Mouse (Mus musculus) brain, embryonic 14.5 days (tissue): ENCODE data around the gene Bap1. TPM values are rescaled to one million over a fixed set of nuclear protein-coding genes. Genes with fewer than 3 reads are reported as not detected.

Source experiments
- DNase-seq: peaks from one replicate; pipeline ENCODE4 v3.0.0-alpha.2; 2011; ENCODE audit warnings: low read depth
- CTCF ChIP-seq: fragments of 200-500 bp; IDR thresholded peaks from 2 replicates; pipeline ENCODE4 v1.5.1; 2012; ENCODE audit warnings: inconsistent platforms, mild to moderate bottlenecking, moderate library complexity, borderline replicate concordance; ENCODE audit not compliant: insufficient read depth, insufficient read length; ENCODE audit errors: extremely low read depth
- POLR2A ChIP-seq: fragments of 200-500 bp; IDR thresholded peaks from 2 replicates; pipeline ENCODE4 v1.6.1; 2012; ENCODE audit warnings: mild to moderate bottlenecking, inconsistent platforms, borderline replicate concordance; ENCODE audit not compliant: poor library complexity, insufficient read depth, insufficient read length, severe bottlenecking; ENCODE audit errors: extremely low read depth
- polyA plus RNA-seq: library from polyadenylated mRNA; depleted of rRNA; stranded (reverse); fragments of >200 nt; gene quantifications from 2 replicates; pipeline ENCODE4 v1.2.3, GENCODE M21; 2012; rRNA removed

Bap1 gene
- 136 and 158 TPM in 2 replicates for polyA plus RNA-seq

GRCm38 (mm10) chr14:31251084-31251604, at the start of gene Bap1, which contains the start of gene Phf7:
Bap1 (plus strand) TSS chr14:31251450.
Phf7 (minus strand) TSS chr14:31251317.
- DNase-seq, result peak; percentile 98

DNA sequence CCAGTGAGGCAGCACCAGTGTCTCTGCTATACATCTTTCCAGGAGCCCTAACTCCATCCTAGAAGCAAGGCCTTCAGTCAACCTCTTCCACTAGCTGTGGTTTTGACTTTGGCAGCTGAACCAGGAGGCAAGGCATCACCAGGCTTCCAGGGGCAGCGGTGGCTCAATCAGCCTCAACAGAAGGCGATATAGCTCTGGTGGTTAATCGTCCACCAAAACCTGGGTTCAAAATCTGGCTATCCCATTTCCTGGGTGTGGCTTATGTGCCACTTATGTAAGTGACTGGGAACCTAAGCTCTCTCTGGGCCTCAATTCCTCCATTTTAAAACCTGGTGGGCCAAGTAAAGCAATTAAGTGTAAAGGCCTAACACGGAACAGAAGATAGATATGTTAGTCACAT, 46.4 kb upstream of the Bap1 start:
- TF ChIP-seq CTCF, result no peak
- no peak for DNase-seq

More at GRCm38 (mm10) chr14:31251084-31251604, at the start of gene Bap1, which contains the start of gene Phf7:
- TF ChIP-seq CTCF (no peak), POLR2A (peak; percentile 82)

- no peak for DNase-seq
- TF ChIP-seq CTCF, result no peak
- TF ChIP-seq POLR2A, result no peak
Measured at GRCm38 (mm10) chr14:31205244-31205561, 46.0 kb upstream of the Bap1 start.

DNA sequence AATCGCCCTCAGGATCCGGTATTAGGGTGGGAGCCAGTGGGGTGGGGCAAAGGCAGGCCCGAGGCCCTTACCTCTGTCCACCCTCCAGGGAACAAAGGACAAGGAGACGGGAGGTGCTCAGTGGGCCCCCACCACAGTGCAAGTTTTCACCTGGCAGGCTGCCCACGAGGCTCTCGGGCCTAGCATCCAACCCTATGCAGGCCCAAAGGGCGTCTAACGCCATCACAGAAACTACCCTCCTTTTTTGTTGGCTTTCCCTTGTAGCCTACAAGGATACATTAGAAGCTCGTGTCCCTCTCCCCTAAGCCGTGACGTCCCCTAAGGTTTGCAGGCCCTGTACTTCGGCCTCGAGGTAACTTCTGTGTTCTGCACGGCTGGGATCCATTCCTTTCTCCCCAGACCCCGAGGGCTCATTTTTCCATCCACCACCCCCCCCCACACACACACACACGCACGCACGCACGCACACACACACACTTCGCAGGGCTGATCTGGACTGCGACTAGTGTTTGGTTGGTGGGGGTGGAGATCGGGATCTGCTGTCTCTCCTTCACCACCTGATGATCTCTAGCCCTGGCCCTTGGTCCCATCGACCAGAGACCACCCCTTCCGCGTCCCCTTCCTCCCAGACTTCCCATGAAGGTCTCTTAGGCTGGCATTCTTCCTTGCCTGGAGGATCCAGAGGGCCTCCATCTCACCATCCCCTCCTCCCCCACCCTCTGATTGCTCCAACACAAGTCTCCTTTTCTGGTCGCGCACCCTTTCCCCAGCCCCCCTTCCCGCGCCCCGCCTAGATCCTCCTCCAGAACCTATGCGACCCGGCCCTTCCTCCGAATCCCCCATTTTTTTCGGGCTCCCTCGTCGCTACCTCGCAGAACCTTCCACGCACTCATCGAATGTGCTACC, 45.4 kb upstream of the Bap1 start:
- peak; percentile 75 for DNase-seq
- TF ChIP-seq CTCF (no peak), POLR2A (no peak)

DNA sequence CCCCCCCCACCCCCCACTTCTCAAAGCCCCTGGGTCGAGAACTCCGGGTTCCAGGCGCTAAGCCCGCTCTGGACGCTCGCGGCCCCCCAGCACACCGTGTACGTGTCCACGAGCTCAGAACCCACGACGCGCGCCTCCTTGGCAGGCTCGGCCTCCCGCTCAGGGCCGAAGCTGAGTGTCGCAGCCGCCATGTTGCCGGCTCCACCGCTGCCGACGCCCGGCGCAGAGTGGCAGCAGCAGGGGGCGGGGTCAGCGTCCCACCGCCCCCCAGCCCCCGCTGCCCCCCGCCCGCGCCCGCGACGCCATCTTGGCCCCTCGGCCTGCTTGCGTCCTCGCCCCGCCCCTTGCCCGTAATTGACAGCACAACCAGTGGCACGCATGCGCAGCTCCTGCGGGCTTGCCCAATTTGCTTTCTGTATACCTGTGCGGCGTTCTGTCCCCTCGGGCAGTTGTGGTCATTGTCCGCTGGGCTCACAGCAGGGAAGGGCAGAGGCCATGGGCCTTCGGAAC, 44.7 kb upstream of the Bap1 start:
- TF ChIP-seq CTCF (no peak), POLR2A (peak; percentile 96)
- peak; percentile 97 for DNase-seq

- no peak for TF ChIP-seq POLR2A
- TF ChIP-seq CTCF, result no peak
- no peak for DNase-seq
Measured at GRCm38 (mm10) chr14:31207070-31207830, 44.0 kb upstream of the Bap1 start.

GRCm38 (mm10) chr14:31208084-31208483, 43.2 kb upstream of the Bap1 start, which contains the start of gene Tnnc1:
Tnnc1 (plus strand) TSS chr14:31208312.
- TF ChIP-seq CTCF (no peak), POLR2A (no peak)

DNA sequence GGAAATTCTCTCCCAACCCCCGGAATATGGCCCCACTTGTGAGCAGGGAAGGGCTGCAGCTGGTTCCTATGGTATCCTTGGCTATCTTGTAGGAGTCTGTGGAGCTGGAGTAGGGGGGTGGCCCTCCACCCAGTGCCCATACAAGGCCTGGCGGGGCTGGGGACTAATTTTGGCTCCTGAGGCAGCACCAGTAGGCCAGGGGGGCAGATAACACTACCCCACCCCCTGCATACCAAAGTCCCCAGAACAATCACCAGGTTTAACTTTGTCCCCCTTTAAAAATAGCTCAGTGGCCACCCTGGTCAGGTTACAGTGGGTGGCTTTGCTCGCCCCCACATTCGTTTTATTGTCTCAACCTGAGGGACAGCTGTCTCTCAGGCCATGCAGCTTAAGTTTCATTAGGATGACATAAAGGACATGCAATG, 42.1 kb upstream of the Bap1 start:
- TF ChIP-seq POLR2A, result no peak
- DNase-seq, result no peak

More at GRCm38 (mm10) chr14:31208084-31208483, 43.2 kb upstream of the Bap1 start, which contains the start of gene Tnnc1:
- DNase-seq, result no peak

GRCm38 (mm10) chr14:31211854-31212253, 39.4 kb upstream of the Bap1 start:
- TF ChIP-seq POLR2A, result no peak
- no peak for TF ChIP-seq CTCF
- no peak for DNase-seq

DNA sequence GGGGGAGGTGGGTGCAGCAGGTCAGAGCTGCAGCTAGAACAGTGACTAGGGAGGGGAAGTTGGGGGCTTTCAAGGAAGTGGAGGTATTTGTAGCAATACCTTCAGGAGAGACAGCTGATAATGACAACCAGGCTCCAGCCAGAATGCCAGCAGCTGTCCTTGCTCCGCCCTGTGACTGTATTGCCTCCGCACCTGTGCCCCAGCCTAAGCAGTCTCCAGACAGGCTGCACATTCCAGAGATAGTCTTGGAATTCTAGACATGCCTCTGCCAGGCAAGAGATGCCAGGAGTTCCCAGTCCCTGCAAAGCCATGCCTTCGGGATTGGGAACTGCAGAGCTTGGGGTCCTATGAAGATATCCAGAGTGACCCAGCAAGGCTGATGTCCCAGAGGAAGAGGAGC, 38.8 kb upstream of the Bap1 start:
- no peak for TF ChIP-seq CTCF
- TF ChIP-seq POLR2A, result no peak
- no peak for DNase-seq

- no peak for TF ChIP-seq CTCF
- TF ChIP-seq POLR2A, result no peak
- no peak for DNase-seq
Measured at GRCm38 (mm10) chr14:31213868-31214267, 37.4 kb upstream of the Bap1 start.
